Mouse (Mus musculus) brain, embryonic 14.5 days (tissue): ENCODE measurements around the gene Nynrin.

Source experiments
- CTCF ChIP-seq: fragments of 200-500 bp; IDR thresholded peaks from 2 replicates; pipeline ENCODE4 v1.5.1; 2012; ENCODE audit warnings: inconsistent platforms, mild to moderate bottlenecking, moderate library complexity, borderline replicate concordance; ENCODE audit not compliant: insufficient read depth, insufficient read length; ENCODE audit errors: extremely low read depth
- POLR2A ChIP-seq: fragments of 200-500 bp; IDR thresholded peaks from 2 replicates; pipeline ENCODE4 v1.6.1; 2012; ENCODE audit warnings: mild to moderate bottlenecking, inconsistent platforms, borderline replicate concordance; ENCODE audit not compliant: poor library complexity, insufficient read depth, insufficient read length, severe bottlenecking; ENCODE audit errors: extremely low read depth

DNA sequence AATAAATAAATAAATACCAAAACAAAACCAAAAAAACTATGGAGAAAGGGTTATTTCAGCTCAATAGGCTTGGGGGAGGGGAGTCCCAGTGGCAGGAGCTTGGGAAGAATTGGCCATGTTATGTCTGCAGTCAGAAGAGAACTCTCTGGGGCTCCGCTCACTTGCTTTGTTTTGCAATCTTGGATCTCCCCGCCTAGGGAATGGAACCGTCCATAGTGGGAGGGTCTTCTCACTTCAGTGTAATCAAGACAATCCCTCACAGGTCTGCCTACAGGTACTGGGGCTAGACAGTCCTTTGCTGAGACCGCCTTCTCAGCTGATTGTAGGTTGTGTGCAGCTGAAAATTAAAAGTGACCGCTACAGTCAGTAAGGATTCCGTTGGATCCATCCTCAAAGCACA lies 15.7 kb downstream of the Nynrin start:
- TF ChIP-seq CTCF (no peak), POLR2A (no peak)
